Mouse (Mus musculus): ENCODE data around the gene Ccdc6.
A peak's percentile ranks its signal among the peaks of the same experiment; 100 is the strongest.

DNA sequence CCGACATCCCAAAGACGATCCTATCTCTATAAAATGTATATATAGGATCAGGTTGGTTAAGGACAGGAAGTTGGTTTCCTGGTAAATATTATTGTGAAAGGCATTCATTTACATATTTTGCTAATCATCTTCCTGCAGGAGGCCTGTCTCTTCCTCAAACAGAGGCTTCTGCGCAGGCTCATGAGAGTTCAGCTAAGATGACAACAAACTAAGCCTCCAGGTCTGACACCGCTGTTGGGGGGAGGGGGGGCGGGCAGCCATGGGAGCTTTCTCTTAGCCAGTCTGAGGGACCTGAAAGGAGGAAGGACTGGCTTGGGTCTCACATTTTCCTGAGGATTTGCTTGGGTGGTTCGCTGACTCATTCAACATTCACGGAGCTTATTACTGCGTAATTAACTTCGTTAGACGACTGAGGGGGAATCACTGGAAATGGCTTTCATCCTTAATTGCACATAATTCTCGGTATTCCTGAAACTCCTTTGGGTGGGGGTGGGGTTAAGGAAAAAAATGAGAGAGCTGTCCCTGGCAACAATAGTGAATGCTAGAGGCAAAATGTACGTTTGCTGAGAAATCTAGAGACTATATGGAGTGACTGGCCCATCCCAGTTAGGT, 104.1 kb downstream of the Ccdc6 start:
- no peak for TF ChIP-seq CTCF (IDR thresholded peaks at IDR 0.05)
- peak; percentile 95 for TF ChIP-seq EP300 (IDR thresholded peaks at IDR 0.05)

Data from lung, postnatal 0 days (tissue).